Mouse (Mus musculus) left cerebral cortex, postnatal 36 days (tissue): ENCODE results near the gene Zfp74. TPM values are rescaled to one million over a fixed set of nuclear protein-coding genes. Genes with fewer than 3 reads are reported as not detected.
"Not testable (repeated sequence)": the region's sequence is repeated elsewhere in the genome, so short reads cannot be mapped to it uniquely, and the experiment has no call there.

ENCODE experiments used
- DNase-seq, 2 experiments: peaks; one replicate each; pipeline ENCODE4 v3.0.0; 2021 to 2022; ENCODE audit warnings: low spot score in 2 of 2, mixed read lengths in 1 of 2
- intact Hi-C: fragments of 180-260 bp; cut with DNase I; formaldehyde crosslinking; loops from one replicate; pipeline ENCODE4 v1.15.1; 2025
- total RNA-seq, 2 experiments: library from RNA; stranded (reverse); gene quantifications; 2 replicates each; pipeline ENCODE4 v1.2.3; 2021

The Zfp74 gene
- total RNA-seq = 10 to 100 TPM; 18.0 to 19.1 TPM

- intact Hi-C loops = no loop called here
Measured at GRCm38 (mm10) chr7:29953513-29954401, at the start of gene Zfp74. TSS of gene Zfp74 (minus strand) at chr7:29954089.

GRCm38 (mm10) chr7:30000601-30001000, 46.7 kb upstream of the Zfp74 start:
- intact Hi-C loops = no loop called here

More at GRCm38 (mm10) chr7:29953513-29954401, at the start of gene Zfp74:
- DNase-seq = peak; percentile 83 to 86

GRCm38 (mm10) chr7:29995134-29995533, 41.2 kb upstream of the Zfp74 start:
- DNase-seq = no peak
- intact Hi-C loops = no loop called here

More at GRCm38 (mm10) chr7:30000601-30001000, 46.7 kb upstream of the Zfp74 start:
- no peak for DNase-seq

- intact Hi-C loops = no loop called here
- no peak for DNase-seq
Measured at GRCm38 (mm10) chr7:29993340-29993739, 39.5 kb upstream of the Zfp74 start.

- DNase-seq = no peak
- intact Hi-C loops = no loop called here
Measured at GRCm38 (mm10) chr7:29992698-29993097, 38.8 kb upstream of the Zfp74 start.

GRCm38 (mm10) chr7:29989031-29989430, 35.1 kb upstream of the Zfp74 start:
- intact Hi-C loops = no loop called here
- DNase-seq = no peak

- intact Hi-C loops = no loop called here
- DNase-seq = no peak
Measured at GRCm38 (mm10) chr7:29987551-29987950, 33.7 kb upstream of the Zfp74 start.

- intact Hi-C loops = no loop called here
- DNase-seq = no peak
Measured at GRCm38 (mm10) chr7:29986101-29986500, 32.2 kb upstream of the Zfp74 start.

GRCm38 (mm10) chr7:29983690-29984380, 29.9 kb upstream of the Zfp74 start, which contains the start of gene Zfp568:
TSS of gene Zfp568 (plus strand) at chr7:29983955.
- intact Hi-C loops = no loop called here
- DNase-seq = peak; percentile 91 to 92

- intact Hi-C loops = no loop called here
- DNase-seq = no peak
Measured at GRCm38 (mm10) chr7:29983340-29983689, 29.4 kb upstream of the Zfp74 start.

GRCm38 (mm10) chr7:29982931-29983330, 29.0 kb upstream of the Zfp74 start:
- intact Hi-C loops = no loop called here
- DNase-seq = peak in 1 of 2 experiments; percentile 6

GRCm38 (mm10) chr7:29982341-29982740, 28.5 kb upstream of the Zfp74 start:
- DNase-seq = no peak
- intact Hi-C loops = no loop called here

- intact Hi-C loops = no loop called here
- no peak for DNase-seq
Measured at GRCm38 (mm10) chr7:29981860-29982259, 28.0 kb upstream of the Zfp74 start.

- intact Hi-C loops = no loop called here
- no peak for DNase-seq
Measured at GRCm38 (mm10) chr7:29981455-29981854, 27.6 kb upstream of the Zfp74 start.

GRCm38 (mm10) chr7:29980761-29981160, 26.9 kb upstream of the Zfp74 start:
- intact Hi-C loops = no loop called here
- DNase-seq = no peak

GRCm38 (mm10) chr7:29970686-29971085, 16.8 kb upstream of the Zfp74 start:
- intact Hi-C loops = no loop called here
- no peak for DNase-seq

GRCm38 (mm10) chr7:29965115-29965810, 11.4 kb upstream of the Zfp74 start:
- intact Hi-C loops, DNase-seq: not testable (repeated sequence)

GRCm38 (mm10) chr7:29959004-29959403, 5.1 kb upstream of the Zfp74 start:
- intact Hi-C loops = no loop called here
- no peak for DNase-seq

- intact Hi-C loops = no loop called here
- DNase-seq = no peak
Measured at GRCm38 (mm10) chr7:29958125-29958724, 4.3 kb upstream of the Zfp74 start.

- intact Hi-C loops = no loop called here
- peak; percentile 40 to 60 for DNase-seq
Measured at GRCm38 (mm10) chr7:29956257-29956656, 2.4 kb upstream of the Zfp74 start.
